Mouse (Mus musculus) embryonic stem cell, embryonic (primary cell): ENCODE measurements at regions not wholly inside any gene's neighbourhood (a gene's known extent, or its start where the extent isn't known, plus 50 kb on each side); places are given as distances from the start of the nearest gene placed in this dataset.

Experiments
- CTCF ChIA-PET, 4 experiments: fragments of 300-600 bp in 2 of 4; fragments of 350-600 bp in 2 of 4; sonication (Branson Sonifier 250); formaldehyde crosslinking; loops; one replicate each; lab custom pipeline; 2022; ENCODE audit warnings: inconsistent platforms in 2 of 4; lab: Charles Lee
- POLR2A ChIA-PET, 4 experiments: fragments of 300-600 bp in 2 of 4; fragments of 350-600 bp in 2 of 4; sonication (Branson Sonifier 250); formaldehyde crosslinking; loops; one replicate each; lab custom pipeline; 2022; ENCODE audit warnings: antibody characterized with exemption in 4 of 4, inconsistent platforms in 1 of 4; lab: Charles Lee

- ChIA-PET POLR2A (no interaction called here), CTCF (interaction anchor here in 1 of 4 experiments (1.1 kb wide), 1 partner anchor 112 kb away, joined by 3 read pairs; no protein-coding TSS in a partner anchor)
Measured at GRCm38 (mm10) chr3:79996803-79997202, 112.5 kb downstream of the Fam198b start.

- ChIA-PET CTCF (no interaction called here), POLR2A (no interaction called here)
Measured at GRCm38 (mm10) chr3:80002335-80002734, 118.0 kb downstream of the Fam198b start.

- ChIA-PET CTCF (no interaction called here), POLR2A (no interaction called here)
Measured at GRCm38 (mm10) chr3:80003300-80004090, 119.2 kb downstream of the Fam198b start.

- POLR2A ChIA-PET, result no interaction called here
- CTCF ChIA-PET, result no interaction called here
Measured at GRCm38 (mm10) chr3:80004556-80004955, 120.2 kb downstream of the Fam198b start.

- ChIA-PET CTCF (no interaction called here), POLR2A (no interaction called here)
Measured at GRCm38 (mm10) chr3:80004966-80005365, 120.6 kb downstream of the Fam198b start.

- ChIA-PET CTCF (no interaction called here), POLR2A (no interaction called here)
Measured at GRCm38 (mm10) chr3:80005371-80005770, 121.0 kb downstream of the Fam198b start.

- CTCF ChIA-PET, result no interaction called here
Measured at GRCm38 (mm10) chr3:80006263-80006662, 121.9 kb downstream of the Fam198b start.

GRCm38 (mm10) chr3:80007006-80007405, 122.7 kb downstream of the Fam198b start:
- CTCF ChIA-PET, result no interaction called here
- POLR2A ChIA-PET, result no interaction called here

More at GRCm38 (mm10) chr3:80006263-80006662, 121.9 kb downstream of the Fam198b start:
- POLR2A ChIA-PET, result no interaction called here

GRCm38 (mm10) chr3:80009275-80009674, 124.9 kb downstream of the Fam198b start:
- POLR2A ChIA-PET, result no interaction called here
- CTCF ChIA-PET, result no interaction called here

GRCm38 (mm10) chr3:80025795-80026194, 141.5 kb downstream of the Fam198b start:
- ChIA-PET CTCF (interaction anchor here in 1 of 4 experiments (0.6 kb wide), 1 partner anchor 663 kb away, joined by 3 read pairs; no protein-coding TSS in a partner anchor), POLR2A (interaction anchor here in 1 of 4 experiments (0.6 to 0.7 kb wide), 2 partner anchors 54 to 188 kb away, joined by 4 to 6 read pairs; no protein-coding TSS in a partner anchor)

GRCm38 (mm10) chr3:80033071-80033470, 148.7 kb downstream of the Fam198b start:
- ChIA-PET CTCF (no interaction called here), POLR2A (no interaction called here)

GRCm38 (mm10) chr3:80038553-80039129, 154.3 kb downstream of the Fam198b start:
- CTCF ChIA-PET, result no interaction called here
- POLR2A ChIA-PET, result no interaction called here

GRCm38 (mm10) chr3:80042756-80043484, 158.6 kb downstream of the Fam198b start:
- POLR2A ChIA-PET, result no interaction called here
- CTCF ChIA-PET, result no interaction called here

GRCm38 (mm10) chr3:80049495-80050225, 165.3 kb downstream of the Fam198b start:
- ChIA-PET CTCF (interaction anchor here in 3 of 4 experiments (0.6 to 1.2 kb wide), 4 partner anchors 13 to 726 kb away, joined by 3 to 5 read pairs (median 4); partner anchors contain the start of gene Fam198b (in 1 of the 3)), POLR2A (no interaction called here)

GRCm38 (mm10) chr3:80050920-80051319, 166.6 kb downstream of the Fam198b start:
- CTCF ChIA-PET, result interaction anchor here in 1 of 4 experiments (0.6 kb wide), 1 partner anchor 12 kb away, joined by 4 read pairs; no protein-coding TSS in a partner anchor
- POLR2A ChIA-PET, result interaction anchor here in 1 of 4 experiments (0.6 kb wide), 1 partner anchor 208 kb away, joined by 3 read pairs; no protein-coding TSS in a partner anchor

GRCm38 (mm10) chr3:80051963-80052362, 167.6 kb downstream of the Fam198b start:
- CTCF ChIA-PET, result no interaction called here
- POLR2A ChIA-PET, result no interaction called here

- CTCF ChIA-PET, result no interaction called here
- POLR2A ChIA-PET, result no interaction called here
Measured at GRCm38 (mm10) chr3:80052879-80053278, 168.5 kb downstream of the Fam198b start.

- CTCF ChIA-PET, result no interaction called here
- POLR2A ChIA-PET, result no interaction called here
Measured at GRCm38 (mm10) chr3:80053435-80053834, 169.1 kb downstream of the Fam198b start.
